Mouse (Mus musculus) heart, postnatal 10 days (tissue): ENCODE results near the gene E030018B13Rik. TPM values are rescaled to one million over a fixed set of nuclear protein-coding genes. Genes with fewer than 3 reads are reported as not detected.

Experiments
- DNase-seq, 2 experiments: peaks; one replicate each; pipeline ENCODE4 v3.0.0; 2021
- intact Hi-C: fragments of 180-260 bp; cut with DNase I; formaldehyde crosslinking; loops from one replicate; pipeline ENCODE4 v1.15.1; 2025
- total RNA-seq, 2 experiments: library from RNA; stranded (reverse); gene quantifications; 2 replicates each; pipeline ENCODE4 v1.2.3; 2021

E030018B13Rik gene
- total RNA-seq, 2 experiments from 2014 or later, result not detected

GRCm38 (mm10) chr7:63934530-63934929 is 17.9 kb downstream of the E030018B13Rik start:
- DNase-seq, result peak in 1 of 2 experiments; percentile 61
- intact Hi-C loops, result loop anchor here (10.0 kb wide), 1 partner anchor 220 kb away; the partner anchor contains the start of gene Trpm1

- DNase-seq, result no peak
- intact Hi-C loops, result loop anchor here (1.0 to 10.0 kb wide), 6 partner anchors 39 to 352 kb away; partner anchors contain the start of genes Mtmr10 and Trpm1
Observed at GRCm38 (mm10) chr7:63935809-63936187, 19.1 kb downstream of the E030018B13Rik start.

GRCm38 (mm10) chr7:63936188-63936985 is 19.7 kb downstream of the E030018B13Rik start:
- intact Hi-C loops, result loop anchor here (1.0 to 10.0 kb wide), 6 partner anchors 40 to 351 kb away; partner anchors contain the start of genes Mtmr10 and Trpm1
- DNase-seq, result peak; percentile 89 to 91

- intact Hi-C loops, result loop anchor here (1.0 to 10.0 kb wide), 7 partner anchors 26 to 350 kb away; partner anchors contain the start of genes Mtmr10 and Trpm1
- no peak for DNase-seq
Observed at GRCm38 (mm10) chr7:63936986-63937235, 20.3 kb downstream of the E030018B13Rik start.

GRCm38 (mm10) chr7:63937236-63938065 is 20.8 kb downstream of the E030018B13Rik start:
- peak; percentile 92 for DNase-seq
- intact Hi-C loops, result loop anchor here (1.0 to 10.0 kb wide), 5 partner anchors 26 to 350 kb away; partner anchors contain the start of genes Mtmr10 and Trpm1

GRCm38 (mm10) chr7:63938066-63938913 is 21.6 kb downstream of the E030018B13Rik start:
- no peak for DNase-seq
- intact Hi-C loops, result loop anchor here (5.0 to 10.0 kb wide), 3 partner anchors 119 to 349 kb away; partner anchors contain the start of genes Mtmr10 and Trpm1

- intact Hi-C loops, result loop anchor here (1.0 to 10.0 kb wide), 4 partner anchors 118 to 348 kb away; partner anchors contain the start of genes Mtmr10 and Trpm1
Observed at GRCm38 (mm10) chr7:63938914-63939396, 22.3 kb downstream of the E030018B13Rik start, which contains the start of gene Klf13. TSS of gene Klf13 (minus strand) at chr7:63938915.

GRCm38 (mm10) chr7:63939397-63939951 is 22.8 kb downstream of the E030018B13Rik start:
- DNase-seq, result peak; percentile 88 to 89
- intact Hi-C loops, result loop anchor here (1.0 to 10.0 kb wide), 4 partner anchors 118 to 348 kb away; partner anchors contain the start of genes Mtmr10 and Trpm1

More at GRCm38 (mm10) chr7:63938914-63939396, 22.3 kb downstream of the E030018B13Rik start, which contains the start of gene Klf13:
- DNase-seq, result peak; percentile 98

- no peak for DNase-seq
- intact Hi-C loops, result no loop called here
Observed at GRCm38 (mm10) chr7:63940321-63940720, 23.7 kb downstream of the E030018B13Rik start.

GRCm38 (mm10) chr7:63941050-63941449 is 24.4 kb downstream of the E030018B13Rik start:
- no peak for DNase-seq
- intact Hi-C loops, result no loop called here

- DNase-seq, result no peak
- intact Hi-C loops, result no loop called here
Observed at GRCm38 (mm10) chr7:63941501-63941900, 24.8 kb downstream of the E030018B13Rik start.

- DNase-seq, result no peak
- intact Hi-C loops, result no loop called here
Observed at GRCm38 (mm10) chr7:63943946-63944345, 27.3 kb downstream of the E030018B13Rik start.

- no peak for DNase-seq
- intact Hi-C loops, result no loop called here
Observed at GRCm38 (mm10) chr7:63947514-63948487, 31.1 kb downstream of the E030018B13Rik start.

- intact Hi-C loops, result no loop called here
- DNase-seq, result no peak
Observed at GRCm38 (mm10) chr7:63949176-63949575, 32.5 kb downstream of the E030018B13Rik start.

- intact Hi-C loops, result no loop called here
- DNase-seq, result no peak
Observed at GRCm38 (mm10) chr7:63950931-63951607, 34.4 kb downstream of the E030018B13Rik start.

GRCm38 (mm10) chr7:63952077-63952898 is 35.6 kb downstream of the E030018B13Rik start:
- DNase-seq, result no peak

GRCm38 (mm10) chr7:63955440-63955839 is 38.8 kb downstream of the E030018B13Rik start:
- intact Hi-C loops, result no loop called here
- DNase-seq, result no peak

More at GRCm38 (mm10) chr7:63952077-63952898, 35.6 kb downstream of the E030018B13Rik start:
- intact Hi-C loops, result no loop called here
